Mouse (Mus musculus) ES-E14 (cell line): ENCODE measurements around the gene Abhd2. TPM values are rescaled to one million over a fixed set of nuclear protein-coding genes. Genes with fewer than 3 reads are reported as not detected.

Source experiments
- DNase-seq: peaks from one replicate; pipeline ENCODE4 v3.0.0-alpha.2; 2013; ENCODE audit warnings: low read depth, low spot score
- H3K27ac ChIP-seq: 2 replicates; pipeline ENCODE4 v1.5.1; 2012; ENCODE audit warnings: low read depth, mild to moderate bottlenecking, low read length, moderate library complexity, mixed read lengths; ENCODE audit not compliant: poor library complexity, insufficient read depth, severe bottlenecking
- H3K36me3 ChIP-seq: 2 replicates; pipeline ENCODE4 v1.6.1; 2012; ENCODE audit warnings: mild to moderate bottlenecking, low read length, moderate library complexity, mixed read lengths; ENCODE audit not compliant: control insufficient read depth, poor library complexity, insufficient read depth, severe bottlenecking
- H3K4me1 ChIP-seq, 2 experiments: fragments of 150-350 bp in 1 of 2; sonication (generic) in 1 of 2; 2 replicates each; pipeline ENCODE4 v1.6.1; 2012; ENCODE audit warnings: low read length in 2 of 2, mild to moderate bottlenecking in 1 of 2, mixed read lengths in 1 of 2; ENCODE audit not compliant: control insufficient read depth in 2 of 2, insufficient read depth in 2 of 2, poor library complexity in 1 of 2
- H3K4me3 ChIP-seq, 2 experiments: fragments of 150-350 bp in 1 of 2; sonication (generic) in 1 of 2; 2 replicates each; pipeline ENCODE4 v1.5.1; 2012; ENCODE audit warnings: low read length in 2 of 2, low read depth in 1 of 2, mild to moderate bottlenecking in 1 of 2, mixed read lengths in 1 of 2; ENCODE audit not compliant: insufficient read depth in 1 of 2, poor library complexity in 1 of 2, severe bottlenecking in 1 of 2
- H3K9ac ChIP-seq: 2 replicates; pipeline ENCODE4 v1.6.1; 2012; ENCODE audit warnings: low read depth, mild to moderate bottlenecking, low read length, mixed read lengths; ENCODE audit not compliant: poor library complexity, insufficient read depth, severe bottlenecking
- H3K9me3 ChIP-seq: fragments of 150-350 bp; sonication (generic); 2 replicates; pipeline ENCODE4 v1.6.1; 2012; ENCODE audit warnings: low read depth, mild to moderate bottlenecking, low read length; ENCODE audit not compliant: control insufficient read depth, insufficient read depth
- CHD2 ChIP-seq: IDR thresholded peaks from 2 replicates; pipeline ENCODE4 v1.6.1; 2014; ENCODE audit warnings: mild to moderate bottlenecking, low read depth, low read length, inconsistent platforms
- HCFC1 ChIP-seq: IDR thresholded peaks from 2 replicates; pipeline ENCODE4 v1.6.1; 2012; ENCODE audit warnings: low read length, inconsistent platforms, borderline replicate concordance; ENCODE audit not compliant: insufficient read depth
- MAFK ChIP-seq: IDR thresholded peaks from 2 replicates; pipeline ENCODE4 v1.6.1; 2014; ENCODE audit warnings: mild to moderate bottlenecking, low read depth, low read length, inconsistent platforms; ENCODE audit not compliant: insufficient read depth
- ZC3H11A ChIP-seq: IDR thresholded peaks from 2 replicates; pipeline ENCODE4 v1.6.1; 2012; ENCODE audit warnings: low read depth, mild to moderate bottlenecking, inconsistent platforms, low read length, borderline replicate concordance
- ZNF384 ChIP-seq: IDR thresholded peaks from 2 replicates; pipeline ENCODE4 v1.6.1; 2012; ENCODE audit warnings: low read depth, low read length, inconsistent platforms
- in situ Hi-C, 2 experiments: fragments of 600-800 bp; cut with MboI; formaldehyde crosslinking; loops; one replicate each; pipeline ENCODE4 v1.15.1; 2025; ENCODE audit warnings: low sequenced_read_pairs in 2 of 2, inconsistent platforms in 1 of 2; ENCODE audit not compliant: unreplicated experiment in 2 of 2
- total RNA-seq: library from RNA; depleted of rRNA; stranded (reverse); fragments of 300-350 nt; gene quantifications from 2 replicates; pipeline ENCODE4 v1.2.3, GENCODE M21; 2012

The Abhd2 gene
- total RNA-seq, 1 experiment = 58.9 TPM

GRCm38 (mm10) chr7:79390141-79390708 is 117.2 kb downstream of the Abhd2 start:
- TF ChIP-seq HCFC1 = no peak
- no peak for TF ChIP-seq CHD2
- TF ChIP-seq ZNF384 = no peak
- TF ChIP-seq ZC3H11A = no peak
- TF ChIP-seq MAFK = no peak
- Histone ChIP-seq H3K27ac (no peak overlapping the region; the same call in 1 of the 2 replicates), H3K4me3 (no peak overlapping the region), H3K9me3 (no peaks in the 10 kb centered on the region), H3K4me1 (peaks cover 21 to 30% of the 10 kb centered on the region in 2 experiments), H3K9ac (no peak overlapping the region; the same call in 1 of the 2 replicates), H3K36me3 (no peaks in the 10 kb centered on the region)
- no peak for DNase-seq
- in situ Hi-C loops = no loop called here

- DNase-seq = no peak
These were observed 118.5 kb downstream of the Abhd2 start for GRCm38 (mm10) chr7:79391471-79391870.

GRCm38 (mm10) chr7:79391883-79392649 is 119.1 kb downstream of the Abhd2 start, which contains the start of gene Fanci:
Gene Fanci (plus strand): TSS chr7:79391929.
- DNase-seq = peak; percentile 99
- peak within 1 kb of the TSS; percentile 89 for H3K27ac ChIP-seq
- no peaks in the 10 kb centered on the region for H3K9me3 ChIP-seq
- peak within 1 kb of the TSS; percentile 88 for H3K9ac ChIP-seq
- in situ Hi-C loops = no loop called here
- peaks cover 18 to 26% of the 10 kb centered on the region in 2 experiments for H3K4me1 ChIP-seq
- H3K4me3 ChIP-seq = peak within 1 kb of the TSS; percentile 69 to 79
- TF ChIP-seq HCFC1 (peak; percentile 63; the same call in 1 of the 2 replicates), ZC3H11A (no peak)
- H3K36me3 ChIP-seq = peaks cover 2% of the 10 kb centered on the region; the same call in 1 of the 2 replicates

More at GRCm38 (mm10) chr7:79391471-79391870, 118.5 kb downstream of the Abhd2 start:
- H3K4me3 ChIP-seq = peak overlapping the region; percentile 69 to 79
- peak overlapping the region; percentile 88 for H3K9ac ChIP-seq
- in situ Hi-C loops = no loop called here
- H3K4me1 ChIP-seq = peaks cover 21 to 31% of the 10 kb centered on the region in 2 experiments
- peak overlapping the region; percentile 89 for H3K27ac ChIP-seq
- no peaks in the 10 kb centered on the region for H3K9me3 ChIP-seq
- TF ChIP-seq MAFK = no peak
- no peak for TF ChIP-seq ZC3H11A
- TF ChIP-seq HCFC1 = no peak
- no peak for TF ChIP-seq ZNF384
- no peak for TF ChIP-seq CHD2
- peaks cover 2% of the 10 kb centered on the region; the same call in 1 of the 2 replicates for H3K36me3 ChIP-seq

GRCm38 (mm10) chr7:79392860-79393513 is 120.0 kb downstream of the Abhd2 start:
- H3K4me1 ChIP-seq = peaks cover 17 to 20% of the 10 kb centered on the region in 2 experiments; a peak in 3 of 4 replicates
- no peak for DNase-seq
- H3K36me3 ChIP-seq = peaks cover 2% of the 10 kb centered on the region; the same call in 1 of the 2 replicates
- H3K27ac ChIP-seq = peak overlapping the region; percentile 89; the same call in 1 of the 2 replicates
- peak overlapping the region; percentile 34; the same call in 1 of the 2 replicates for H3K9ac ChIP-seq
- no peak for TF ChIP-seq CHD2
- TF ChIP-seq ZC3H11A = no peak
- TF ChIP-seq MAFK = no peak
- TF ChIP-seq HCFC1 = no peak
- no peak for TF ChIP-seq ZNF384
- H3K9me3 ChIP-seq = no peaks in the 10 kb centered on the region
- in situ Hi-C loops = no loop called here
- peak overlapping the region; percentile 69 to 79 for H3K4me3 ChIP-seq
